Mouse (Mus musculus) lung, embryonic 16.5 days (tissue): ENCODE measurements around the gene Crtam. TPM values are rescaled to one million over a fixed set of nuclear protein-coding genes. Genes with fewer than 3 reads are reported as not detected.

Experiments
- ATAC-seq: fragments of 200-750 bp; cut with Nextera tagmentation; 2 replicates; pipeline ENCODE4 v1.8.0; 2017; ENCODE audit warnings: low read depth, mild to moderate bottlenecking, moderate library complexity
- H3K27ac ChIP-seq: fragments of 300-500 bp; sonication (generic); 2 replicates; pipeline ENCODE4 v1.5.1; 2014; ENCODE audit warnings: mild to moderate bottlenecking, control low read depth, low read length
- H3K27me3 ChIP-seq: fragments of 300-500 bp; sonication (generic); 2 replicates; pipeline ENCODE4 v1.6.1; 2014; ENCODE audit warnings: low read depth, low read length, mixed read lengths; ENCODE audit not compliant: control insufficient read depth, insufficient read depth
- H3K36me3 ChIP-seq: fragments of 300-500 bp; sonication (generic); 2 replicates; pipeline ENCODE4 v1.6.1; 2014; ENCODE audit warnings: low read length; ENCODE audit not compliant: control insufficient read depth, insufficient read depth
- H3K4me1 ChIP-seq: fragments of 300-500 bp; sonication (generic); replicated peaks from 2 replicates; pipeline ENCODE4 v1.6.1; 2014; ENCODE audit warnings: low read length, mixed read lengths; ENCODE audit not compliant: control insufficient read depth, insufficient read depth
- H3K4me2 ChIP-seq: fragments of 300-500 bp; sonication (generic); 2 replicates; pipeline ENCODE4 v1.6.1; 2014; ENCODE audit warnings: low read depth, low read length, control low read depth
- H3K4me3 ChIP-seq: fragments of 300-500 bp; sonication (generic); 2 replicates; pipeline ENCODE4 v1.5.1; 2014; ENCODE audit warnings: mild to moderate bottlenecking, low read length, control low read depth
- H3K9ac ChIP-seq: fragments of 300-500 bp; sonication (generic); 2 replicates; pipeline ENCODE4 v1.6.1; 2014; ENCODE audit warnings: low read length, control low read depth
- H3K9me3 ChIP-seq: fragments of 300-500 bp; sonication (generic); 2 replicates; pipeline ENCODE4 v1.6.1; 2016; ENCODE audit warnings: low read length; ENCODE audit not compliant: control insufficient read depth
- whole genome bisulfite sequencing: fragments of 180-500 bp; shearing (Covaris S2); extraction: QIAGEN DNeasy Blood & Tissue Kit; methylation state at CpG from one replicate; pipeline ENCODE4 v1.1.7; 2014; 5-methylcytosine and 5-hydroxymethylcytosine counted together
- polyA plus RNA-seq: library from polyadenylated mRNA; unstranded; fragments of >200 nt; fragmentation: Nextera tagmentation; extraction: Ambion mirVana; gene quantifications from 2 replicates; pipeline ENCODE4 v1.2.1, GENCODE M21; 2015

The Crtam gene
- polyA plus RNA-seq, 1 experiment from 2014 or later = not detected

GRCm38 (mm10) chr9:40937425-40937824 lies 67.0 kb downstream of the Crtam start:
- Histone ChIP-seq H3K9me3 (no peaks in the 10 kb centered on the region), H3K4me1 (no peaks in the 10 kb centered on the region), H3K36me3 (no peaks in the 10 kb centered on the region), H3K9ac (no peak overlapping the region), H3K4me2 (no peak overlapping the region), H3K27ac (no peak overlapping the region), H3K27me3 (no peaks in the 10 kb centered on the region), H3K4me3 (no peak overlapping the region)
- WGBS = 62% methylated on average over 7 of the region's 7 CpGs
- no peak for ATAC-seq

GRCm38 (mm10) chr9:40933323-40933722 lies 71.1 kb downstream of the Crtam start:
- WGBS = 59% methylated on average over 3 of the region's 3 CpGs
- H3K4me2 ChIP-seq = no peak overlapping the region
- no peaks in the 10 kb centered on the region for H3K4me1 ChIP-seq
- ATAC-seq = no peak
- no peaks in the 10 kb centered on the region for H3K36me3 ChIP-seq
- H3K27ac ChIP-seq = no peak overlapping the region
- H3K27me3 ChIP-seq = no peaks in the 10 kb centered on the region
- no peaks in the 10 kb centered on the region for H3K9me3 ChIP-seq
- no peak overlapping the region for H3K9ac ChIP-seq
- H3K4me3 ChIP-seq = no peak overlapping the region

GRCm38 (mm10) chr9:40927351-40927980 lies 77.0 kb downstream of the Crtam start:
- Histone ChIP-seq H3K27me3 (no peaks in the 10 kb centered on the region), H3K9ac (no peak overlapping the region), H3K4me3 (no peak overlapping the region), H3K4me2 (no peak overlapping the region), H3K9me3 (no peaks in the 10 kb centered on the region), H3K27ac (no peak overlapping the region), H3K36me3 (no peaks in the 10 kb centered on the region), H3K4me1 (no peaks in the 10 kb centered on the region)
- ATAC-seq = no peak
- WGBS = 58% methylated on average over 17 of the region's 17 CpGs

Other genes starting within 250 kb of the Crtam start
- gene Hspa8, start 203.6 kb downstream of the Crtam start, polyA plus RNA-seq = 2,362 and 2,391 TPM in 2 replicates
- not detected in 2 replicates for gene Bsx, start 130.5 kb downstream of the Crtam start, polyA plus RNA-seq
- 0.75 and 1.3 TPM in 2 replicates for gene Jhy, start 40.5 kb downstream of the Crtam start, polyA plus RNA-seq
- 4.9 and 5.2 TPM in 2 replicates for gene Ubash3b, start 157.1 kb upstream of the Crtam start, polyA plus RNA-seq